Mouse (Mus musculus) liver, adult 2 months (tissue): ENCODE data around the gene Gm21970. TPM values are rescaled to one million over a fixed set of nuclear protein-coding genes. Genes with fewer than 3 reads are reported as not detected.

ENCODE experiments used
- DNase-seq: peaks from one replicate; pipeline ENCODE4 v3.0.0-alpha.2; 2011; ENCODE audit warnings: low read depth, low spot score; ENCODE audit errors: extremely low read depth
- H3K27ac ChIP-seq: fragments of 200-500 bp; replicated peaks from 2 replicates; pipeline ENCODE4 v1.5.1; 2012; ENCODE audit warnings: low read depth, mild to moderate bottlenecking, control low read depth, inconsistent platforms, low read length; ENCODE audit not compliant: insufficient read depth
- H3K27me3 ChIP-seq: fragments of 200-500 bp; 2 replicates; pipeline ENCODE4 v1.6.1; 2012; ENCODE audit warnings: mild to moderate bottlenecking, moderate library complexity, low read length, inconsistent platforms; ENCODE audit not compliant: control insufficient read depth, insufficient read depth
- H3K36me3 ChIP-seq: fragments of 200-500 bp; 2 replicates; pipeline ENCODE4 v1.6.1; 2012; ENCODE audit warnings: low read length, inconsistent platforms; ENCODE audit not compliant: control insufficient read depth, insufficient read depth
- H3K4me1 ChIP-seq: fragments of 200-500 bp; 2 replicates; pipeline ENCODE4 v1.6.1; 2011; ENCODE audit warnings: low read length; ENCODE audit not compliant: control insufficient read depth, insufficient read depth
- H3K4me3 ChIP-seq: fragments of 200-500 bp; 2 replicates; pipeline ENCODE4 v1.5.1; 2011; ENCODE audit warnings: low read depth, mild to moderate bottlenecking, control low read depth, low read length, moderate library complexity; ENCODE audit not compliant: insufficient read depth
- H3K79me2 ChIP-seq: fragments of 200-500 bp; 2 replicates; pipeline ENCODE4 v1.6.1; 2012; ENCODE audit warnings: inconsistent platforms, mild to moderate bottlenecking, low read length, moderate library complexity; ENCODE audit not compliant: control insufficient read depth, insufficient read depth
- H3K9ac ChIP-seq: fragments of 200-500 bp; 2 replicates; pipeline ENCODE4 v1.6.1; 2012; ENCODE audit warnings: low read depth, mild to moderate bottlenecking, control low read depth, inconsistent platforms, low read length
- CTCF ChIP-seq: fragments of 200-500 bp; IDR thresholded peaks from 2 replicates; pipeline ENCODE4 v1.5.1; 2011; ENCODE audit warnings: low read depth, low read length, control low read depth
- POLR2A ChIP-seq: fragments of 200-500 bp; IDR thresholded peaks from 2 replicates; pipeline ENCODE4 v1.6.1; 2011; ENCODE audit warnings: low read length, control low read depth; ENCODE audit not compliant: insufficient read depth; ENCODE audit errors: extremely low read depth
- WGBS: fragments of 180-500 bp; shearing (Covaris S2); methylation state at CpG from one replicate; pipeline ENCODE4 v1.1.7; 2018; 5-methylcytosine and 5-hydroxymethylcytosine counted together
- polyA plus RNA-seq: library from polyadenylated mRNA; depleted of rRNA; stranded (reverse); fragments of >200 nt; gene quantifications from 2 replicates; pipeline ENCODE4 v1.2.3, GENCODE M21; 2012
- total RNA-seq: library from RNA; depleted of rRNA; stranded (reverse); fragments of >200 nt; gene quantifications from 2 replicates; pipeline ENCODE4 v1.2.3, GENCODE M21; 2014

The Gm21970 gene
- total and polyA plus RNA-seq, 2 experiments, result 0.83 TPM; not detected in 1

DNA sequence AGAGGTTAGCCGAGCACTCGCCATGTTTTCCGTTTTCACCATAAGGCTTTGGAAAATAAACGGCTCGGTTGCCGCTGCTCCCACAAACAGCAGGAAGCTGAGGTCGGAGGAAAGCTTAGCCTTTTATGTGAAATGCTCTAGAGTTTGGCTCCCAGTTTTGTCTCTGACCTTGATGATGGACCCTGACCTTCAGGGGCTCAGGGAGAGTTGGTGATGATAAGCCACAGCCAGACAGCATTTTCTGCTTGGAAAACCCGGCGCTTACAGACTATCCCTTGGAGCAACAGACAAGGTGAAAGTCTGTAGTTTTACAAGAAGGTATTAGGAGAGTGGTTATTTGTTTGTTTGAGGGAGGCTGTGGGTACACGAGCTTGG is 34.0 kb upstream of the Gm21970 start:
- Histone ChIP-seq H3K27me3 (no peaks in the 10 kb centered on the region), H3K36me3 (no peaks in the 10 kb centered on the region), H3K27ac (no peak overlapping the region), H3K4me3 (no peak overlapping the region), H3K79me2 (no peaks in the 10 kb centered on the region), H3K9ac (no peak overlapping the region), H3K4me1 (peaks cover 26% of the 10 kb centered on the region)
- TF ChIP-seq CTCF, result no peak
- TF ChIP-seq POLR2A, result no peak
- 21% methylated on average over 10 of the region's 10 CpGs for WGBS
- DNase-seq, result peak; percentile 35

GRCm38 (mm10) chr16:91358555-91358954 is 33.0 kb upstream of the Gm21970 start:
- Histone ChIP-seq H3K27me3 (no peaks in the 10 kb centered on the region), H3K79me2 (no peaks in the 10 kb centered on the region), H3K4me1 (peaks cover 30% of the 10 kb centered on the region), H3K36me3 (no peaks in the 10 kb centered on the region), H3K27ac (no peak overlapping the region), H3K4me3 (no peak overlapping the region), H3K9ac (no peak overlapping the region)
- TF ChIP-seq POLR2A (no peak), CTCF (peak; percentile 64)
- 24% methylated on average over 8 of the region's 8 CpGs for WGBS
- peak; percentile 57 for DNase-seq

GRCm38 (mm10) chr16:91359531-91359930 is 32.0 kb upstream of the Gm21970 start:
- Histone ChIP-seq H3K9ac (no peak overlapping the region), H3K27me3 (no peaks in the 10 kb centered on the region), H3K27ac (peak overlapping the region; percentile 54), H3K4me1 (peaks cover 30% of the 10 kb centered on the region), H3K79me2 (no peaks in the 10 kb centered on the region), H3K36me3 (no peaks in the 10 kb centered on the region), H3K4me3 (no peak overlapping the region)
- no peak for TF ChIP-seq CTCF
- no peak for TF ChIP-seq POLR2A
- DNase-seq, result peak; percentile 96
- 24% methylated on average over 13 of the region's 13 CpGs for WGBS

DNA sequence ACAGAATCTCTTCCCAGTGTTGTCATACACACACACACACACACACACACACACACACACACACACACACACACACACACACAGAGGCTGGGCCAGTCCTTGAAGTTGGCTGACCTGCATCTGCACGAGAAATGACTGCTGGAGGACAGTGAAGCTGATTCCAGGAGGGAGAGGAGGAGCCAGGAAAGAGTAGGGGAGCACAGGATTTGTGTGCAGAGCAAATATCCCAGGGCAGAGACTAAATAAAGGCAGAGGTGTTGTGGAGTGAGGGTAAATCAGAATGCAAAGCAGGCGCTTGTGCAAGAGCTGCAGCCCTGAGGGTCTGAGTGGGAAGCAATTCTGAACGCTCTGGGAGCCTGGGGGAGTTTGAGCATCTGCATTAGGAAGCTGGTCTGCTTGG is 31.4 kb upstream of the Gm21970 start:
- H3K27me3 ChIP-seq, result no peaks in the 10 kb centered on the region
- H3K9ac ChIP-seq, result no peak overlapping the region
- DNase-seq, result peak; percentile 90
- no peak for TF ChIP-seq CTCF
- TF ChIP-seq POLR2A, result no peak
- peak overlapping the region; percentile 54 for H3K27ac ChIP-seq
- H3K4me3 ChIP-seq, result no peak overlapping the region
- no peaks in the 10 kb centered on the region for H3K36me3 ChIP-seq
- 19% methylated on average over 3 of the region's 3 CpGs for WGBS
- peaks cover 30% of the 10 kb centered on the region for H3K4me1 ChIP-seq
- no peaks in the 10 kb centered on the region for H3K79me2 ChIP-seq

- Histone ChIP-seq H3K4me1 (peaks cover 27% of the 10 kb centered on the region), H3K9ac (no peak overlapping the region), H3K27ac (0 out of 2 replicates have a peak overlapping the region, but pooled peaks have one; percentile 8), H3K79me2 (no peaks in the 10 kb centered on the region), H3K4me3 (no peak overlapping the region), H3K27me3 (no peaks in the 10 kb centered on the region), H3K36me3 (no peaks in the 10 kb centered on the region)
- TF ChIP-seq CTCF, result no peak
- TF ChIP-seq POLR2A, result no peak
- DNase-seq, result peak; percentile 65
- WGBS, result 14% methylated on average over 2 of the region's 2 CpGs
Observed at GRCm38 (mm10) chr16:91362006-91362405, 29.5 kb upstream of the Gm21970 start.

- H3K9ac ChIP-seq, result no peak overlapping the region
- WGBS, result 14% methylated on average over 12 of the region's 12 CpGs
- no peaks in the 10 kb centered on the region for H3K36me3 ChIP-seq
- no peaks in the 10 kb centered on the region for H3K79me2 ChIP-seq
- peak; percentile 70 for DNase-seq
- H3K27ac ChIP-seq, result peak overlapping the region; percentile 43
- H3K4me1 ChIP-seq, result peaks cover 21% of the 10 kb centered on the region
- TF ChIP-seq POLR2A (no peak), CTCF (no peak)
- H3K27me3 ChIP-seq, result no peaks in the 10 kb centered on the region
- H3K4me3 ChIP-seq, result no peak overlapping the region
Observed at GRCm38 (mm10) chr16:91362616-91363272, 28.8 kb upstream of the Gm21970 start.
